Mouse (Mus musculus): ENCODE data around the gene Ldha.
A peak's percentile ranks its signal among the peaks of the same experiment; 100 is the strongest.

Gene Ldha

GRCm38 (mm10) chr7:46838104-46838671 lies 3.1 kb upstream of the Ldha start:
- no peak for DNase-seq (ENCODE audit: low spot score)

DNA sequence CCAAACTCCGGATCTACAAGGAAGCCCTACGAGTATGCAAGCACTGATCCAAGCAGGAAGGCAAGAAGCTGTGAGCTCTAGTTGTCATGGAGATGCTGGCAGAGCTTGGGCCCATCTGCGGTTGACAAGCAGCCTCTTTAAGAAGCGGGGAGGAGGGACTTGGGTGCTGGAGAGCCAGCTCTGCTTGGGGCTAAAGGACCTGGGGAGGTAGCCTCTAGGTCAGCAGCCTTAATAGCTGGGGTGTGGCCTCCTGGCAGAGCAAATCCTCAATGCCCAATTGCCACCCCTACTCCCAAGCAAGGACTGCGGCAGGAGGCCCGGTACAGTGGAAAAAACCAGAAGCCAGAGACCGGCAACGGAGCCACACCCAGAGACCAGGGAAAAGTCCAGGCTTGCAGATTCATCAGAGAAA lies 2.4 kb upstream of the Ldha start:
- DNase-seq (ENCODE audit: low spot score), result no peak

GRCm38 (mm10) chr7:46839446-46839845 lies 1.8 kb upstream of the Ldha start:
- DNase-seq (ENCODE audit: low spot score), result no peak

DNA sequence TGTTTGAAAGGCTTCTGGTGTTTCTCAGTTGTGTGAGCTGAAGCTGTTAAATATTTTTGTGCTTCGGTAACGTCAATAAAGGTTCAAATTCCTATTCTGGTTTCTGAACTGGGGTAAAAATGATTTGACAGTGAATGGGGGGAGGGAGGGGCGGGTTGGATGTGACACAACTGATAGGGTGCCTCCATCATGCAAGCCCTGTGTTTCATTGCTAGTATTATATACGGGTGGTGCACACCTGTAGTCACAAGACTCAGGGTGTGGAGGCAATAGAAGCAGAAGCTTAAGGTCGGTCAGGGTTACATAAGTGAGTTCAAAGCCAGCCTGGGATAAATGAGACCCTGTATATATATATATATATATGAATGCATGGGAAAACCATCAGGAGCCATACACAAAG lies 1.4 kb upstream of the Ldha start:
- DNase-seq (ENCODE audit: low spot score), result no peak

- no peak for DNase-seq (ENCODE audit: low spot score)
Observed at GRCm38 (mm10) chr7:46840326-46840725, 949 bp upstream of the Ldha start.

GRCm38 (mm10) chr7:46842278-46842677 lies 1.0 kb downstream of the Ldha start:
- no peak for DNase-seq (ENCODE audit: low spot score)

- no peak for DNase-seq (ENCODE audit: low spot score)
Observed at GRCm38 (mm10) chr7:46843576-46843975, 2.3 kb downstream of the Ldha start.

- DNase-seq (ENCODE audit: low spot score), result peak; percentile 68
Observed at GRCm38 (mm10) chr7:46845211-46845977, 4.1 kb downstream of the Ldha start.

- DNase-seq (ENCODE audit: low spot score), result peak; percentile 34
Observed at GRCm38 (mm10) chr7:46845978-46846485, 4.8 kb downstream of the Ldha start.

GRCm38 (mm10) chr7:46846486-46847244 lies 5.4 kb downstream of the Ldha start:
- DNase-seq (ENCODE audit: low spot score), result peak; percentile 71

DNA sequence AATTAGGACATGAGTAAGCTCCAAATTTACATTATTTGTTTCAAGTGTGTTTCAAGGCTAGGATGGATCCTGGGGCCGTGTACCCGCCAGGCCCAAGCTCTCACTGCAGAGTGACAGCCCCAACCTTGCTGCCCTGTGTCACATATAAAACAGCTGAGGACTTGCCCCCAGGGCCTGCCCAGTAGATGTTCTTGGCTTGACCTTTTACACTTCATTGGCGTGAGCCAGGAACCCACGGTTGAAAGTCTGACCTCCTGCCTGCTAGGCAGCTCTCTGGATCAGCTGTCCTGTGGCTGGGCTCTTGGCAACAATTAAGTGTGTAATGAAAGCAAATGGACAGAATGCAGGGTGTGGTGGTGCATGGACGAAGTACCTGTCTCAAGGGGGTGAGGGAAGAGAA lies 8.0 kb downstream of the Ldha start:
- no peak for DNase-seq (ENCODE audit: low spot score)

- DNase-seq (ENCODE audit: low spot score), result no peak
Observed at GRCm38 (mm10) chr7:46851026-46851425, 9.8 kb downstream of the Ldha start.

- no peak for DNase-seq (ENCODE audit: low spot score)
Observed at GRCm38 (mm10) chr7:46852666-46853065, 11.4 kb downstream of the Ldha start.

DNA sequence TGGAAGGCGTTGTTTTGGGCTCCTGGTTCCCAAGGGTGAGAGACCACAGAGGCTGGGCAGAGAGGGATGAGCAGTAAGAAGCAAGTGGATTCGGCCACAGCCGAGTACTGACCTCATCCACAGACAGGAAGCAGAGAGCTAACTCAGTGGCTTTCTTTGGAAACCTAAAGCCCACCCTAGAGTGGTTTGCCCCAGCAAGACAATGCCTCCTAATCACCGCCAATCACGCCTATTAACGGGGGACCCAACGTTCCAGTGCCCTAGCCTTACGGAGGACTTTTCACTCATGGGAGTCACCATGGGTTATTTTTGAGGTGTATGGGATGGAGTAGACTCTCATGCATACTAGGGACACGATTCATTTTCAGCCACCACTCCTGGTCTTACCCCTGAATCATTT lies 12.1 kb downstream of the Ldha start:
- DNase-seq (ENCODE audit: low spot score), result no peak

DNA sequence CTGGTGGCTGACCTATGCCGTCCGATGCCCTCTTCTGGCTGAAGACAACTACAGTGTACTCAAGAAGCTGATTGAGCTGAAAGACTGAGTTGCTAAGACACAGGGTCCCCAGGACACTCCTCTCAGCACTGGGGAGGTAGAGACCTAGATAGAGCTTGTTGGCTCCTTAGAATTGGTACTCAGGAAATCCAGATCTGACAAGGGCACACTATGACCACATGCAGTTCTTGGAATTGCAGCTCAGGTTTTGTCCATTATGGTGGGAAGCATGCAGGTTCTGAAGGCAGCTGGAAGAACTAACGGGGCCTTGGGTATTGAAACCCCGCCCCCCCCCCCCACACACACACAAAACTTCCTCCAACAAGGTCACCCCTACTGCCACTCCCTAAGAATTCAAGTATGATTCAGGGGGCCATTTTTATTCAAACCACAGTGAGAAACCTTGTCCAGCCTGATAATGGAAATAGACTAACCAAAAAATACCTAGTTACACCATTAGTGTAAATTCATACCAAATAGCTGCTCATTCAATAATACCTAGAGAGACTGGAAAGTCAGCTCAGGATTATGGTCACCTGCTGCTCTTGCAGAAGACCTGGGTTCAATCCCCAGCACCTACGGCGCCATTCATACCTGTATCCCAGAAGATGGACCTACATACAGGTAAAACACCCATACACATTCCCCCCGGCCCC lies 14.7 kb downstream of the Ldha start:
- no peak for DNase-seq (ENCODE audit: low spot score)

GRCm38 (mm10) chr7:46857436-46857835 lies 16.2 kb downstream of the Ldha start:
- no peak for DNase-seq (ENCODE audit: low spot score)

DNA sequence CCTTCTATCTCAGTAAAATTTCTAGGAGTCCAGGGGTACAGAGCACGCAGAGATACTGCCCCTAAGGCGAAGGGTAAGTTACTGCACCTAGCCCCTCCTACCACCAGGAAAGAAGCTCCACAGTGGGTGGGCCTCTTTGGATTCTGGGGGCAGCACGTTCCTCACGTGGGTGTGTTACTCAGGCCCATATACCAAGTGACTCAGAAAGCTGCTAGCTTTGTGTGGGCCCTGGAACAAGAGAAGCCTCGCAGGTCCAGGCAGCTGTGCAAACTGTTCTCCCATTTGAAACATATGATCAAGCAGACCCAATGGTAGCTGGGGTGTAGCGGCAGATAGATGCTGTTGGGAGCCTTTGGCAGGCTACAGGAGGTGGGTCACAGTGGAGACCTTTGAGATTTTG lies 17.8 kb downstream of the Ldha start:
- DNase-seq (ENCODE audit: low spot score), result no peak

- no peak for DNase-seq (ENCODE audit: low spot score)
Observed at GRCm38 (mm10) chr7:46860996-46861395, 19.7 kb downstream of the Ldha start, which contains the start of gene Ldhc. TSS of gene Ldhc (plus strand) at chr7:46861203.

DNA sequence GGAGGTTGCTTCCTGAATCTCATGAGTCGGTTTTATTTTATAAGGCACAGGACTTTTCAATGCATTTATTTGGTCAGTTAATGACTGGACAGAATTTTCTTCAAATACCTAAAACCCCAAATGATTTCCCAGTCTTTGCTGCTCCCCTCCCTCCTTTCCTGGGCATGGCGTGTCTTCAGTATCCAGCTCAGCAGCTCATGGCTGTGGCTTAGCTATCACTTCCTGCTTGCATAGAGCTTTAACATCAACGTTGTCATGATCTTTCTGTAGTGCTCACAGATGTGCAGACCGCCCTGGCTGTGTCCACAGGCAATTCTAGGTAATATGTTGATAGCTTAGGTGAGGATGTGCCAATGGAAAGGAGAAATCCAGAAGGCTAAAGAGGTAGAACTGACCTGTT lies 30.7 kb downstream of the Ldha start:
- no peak for DNase-seq (ENCODE audit: low spot score)

GRCm38 (mm10) chr7:46876841-46877240 lies 35.6 kb downstream of the Ldha start:
- DNase-seq (ENCODE audit: low spot score), result no peak

- DNase-seq (ENCODE audit: low spot score), result no peak
Observed at GRCm38 (mm10) chr7:46877255-46877654, 36.0 kb downstream of the Ldha start.

DNA sequence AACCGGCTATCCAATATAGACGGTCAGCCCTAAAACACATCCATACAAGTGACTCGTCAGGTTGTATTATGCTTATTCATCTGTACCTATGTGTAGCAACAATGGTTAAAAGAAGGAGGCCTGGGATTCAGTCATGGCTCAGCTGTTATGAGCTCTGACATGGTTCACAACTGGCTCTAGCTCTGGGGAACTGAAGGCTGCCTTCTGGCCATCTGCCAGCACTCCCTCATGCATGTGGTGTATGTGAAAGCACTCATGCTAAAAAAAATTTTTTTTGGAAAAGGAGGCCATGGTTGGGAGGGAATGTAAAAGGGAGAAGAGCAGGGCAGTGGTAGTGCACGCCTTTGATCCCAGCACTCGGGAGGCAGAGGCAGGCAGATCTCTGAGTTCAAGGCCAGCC lies 38.6 kb downstream of the Ldha start:
- DNase-seq (ENCODE audit: low spot score), result no peak
